Mouse (Mus musculus) liver, embryonic 14.5 days (tissue): ENCODE results near the gene Id2.

ENCODE experiments used
- CTCF ChIP-seq: IDR thresholded peaks from 2 replicates; pipeline ENCODE4 v1.5.1; 2016; ENCODE audit warnings: antibody characterized with exemption, low read depth, control low read depth
- EP300 ChIP-seq: IDR thresholded peaks from 2 replicates; pipeline ENCODE4 v1.6.1; 2016; ENCODE audit warnings: antibody characterized with exemption, low read depth

GRCm38 (mm10) chr12:25124431-25125238 is 27.7 kb upstream of the Id2 start:
- TF ChIP-seq CTCF (no peak), EP300 (no peak)
